9 mouse cellular contexts compared by ENCODE assay signal in genomic region chr10:87024884-87025283, GRCm38 (mm10). TPM values are rescaled to one million over a fixed set of nuclear protein-coding genes. Genes with fewer than 3 reads are reported as not detected.
DNase-seq lines count a peak whose midpoint lies in the region; ATAC-seq and TF ChIP-seq lines count a peak whose summit lies in the region.
"Had no signal": no experiment of that assay in that cellular context is flagged by ENCODE, and none has a peak within 500 bp of the region (broad histone marks: within the 10 kb centered on the region; RNA-seq: fewer than 3 reads in every experiment).

No protein-coding gene starts in this region.

- H3K4me2 ChIP-seq in forebrain, embryonic 15.5 days (replicated peaks) = no peak overlapping the region
- no peak overlapping the region for H3K4me2 ChIP-seq in lung, embryonic 15.5 days
- H3K4me2 ChIP-seq: limb, embryonic 12.5 days had no signal

- peak; percentile 86 for ATAC-seq in cerebellum, adult (ENCODE audit: insufficient number of reproducible peaks, low FRiP score, low TSS enrichment)
- peak; percentile 94 for ATAC-seq in forebrain, embryonic 15.5 days (replicated peaks)
- ATAC-seq in lung, embryonic 15.5 days (ENCODE audit: borderline replicate concordance, extremely low read depth, low FRiP score, low TSS enrichment) = peak; percentile 70

- no peaks in the 10 kb centered on the region for H3K27me3 ChIP-seq in forebrain, embryonic 15.5 days
- H3K27me3 ChIP-seq in lung, embryonic 15.5 days = no peaks in the 10 kb centered on the region
- no peaks in the 10 kb centered on the region for H3K27me3 ChIP-seq in thymus, adult 2 months (ENCODE audit: control insufficient read depth, insufficient read depth, low read length)
- H3K27me3 ChIP-seq: limb, embryonic 12.5 days had no signal

- no peak overlapping the region for H3K27ac ChIP-seq in forebrain, embryonic 15.5 days (replicated peaks)
- no peak overlapping the region for H3K27ac ChIP-seq in lung, embryonic 15.5 days
- H3K27ac ChIP-seq in thymus, adult 2 months (ENCODE audit: control insufficient read depth, insufficient read depth, low read length) = no peak overlapping the region
- H3K27ac ChIP-seq: limb, embryonic 12.5 days had no signal

- under 1% methylated on average over 9 of the region's 10 CpGs for WGBS in forebrain, embryonic 15.5 days
- WGBS in lung, embryonic 15.5 days = 2% methylated on average over 9 of the region's 10 CpGs
- 2% methylated on average over 8 of the region's 10 CpGs for WGBS in thymus, adult 2 months

- H3K9me3 ChIP-seq in forebrain, embryonic 15.5 days = no peaks in the 10 kb centered on the region
- H3K9me3 ChIP-seq in lung, embryonic 15.5 days = no peaks in the 10 kb centered on the region
- H3K9me3 ChIP-seq: limb, embryonic 12.5 days had no signal

- no peak overlapping the region for H3K9ac ChIP-seq in forebrain, embryonic 15.5 days (replicated peaks)
- no peak overlapping the region for H3K9ac ChIP-seq in lung, embryonic 15.5 days
- H3K9ac ChIP-seq: limb, embryonic 12.5 days had no signal

- H3K36me3 ChIP-seq in forebrain, embryonic 15.5 days = no peaks in the 10 kb centered on the region
- H3K36me3 ChIP-seq in lung, embryonic 15.5 days = no peaks in the 10 kb centered on the region
- H3K36me3 ChIP-seq in thymus, adult 2 months (ENCODE audit: control insufficient read depth, insufficient read depth, low read length) = no peaks in the 10 kb centered on the region
- H3K36me3 ChIP-seq: limb, embryonic 12.5 days had no signal

- TF ChIP-seq POLR2A in thymus, adult 2 months (IDR thresholded peaks at IDR 0.05; ENCODE audit: control insufficient read depth, extremely low read depth, insufficient read depth, low read length, poor library complexity) = no peak

- H3K4me1 ChIP-seq in forebrain, embryonic 15.5 days = no peaks in the 10 kb centered on the region
- H3K4me1 ChIP-seq in lung, embryonic 15.5 days = no peaks in the 10 kb centered on the region
- H3K4me1 ChIP-seq in thymus, adult 2 months (replicated peaks; ENCODE audit: control insufficient read depth, insufficient read depth, low read length) = no peaks in the 10 kb centered on the region
- H3K4me1 ChIP-seq: limb, embryonic 12.5 days had no signal

- TF ChIP-seq CTCF in thymus, adult 2 months (IDR thresholded peaks at IDR 0.05; ENCODE audit: borderline replicate concordance, control insufficient read depth, extremely low read depth, insufficient read depth, low read length, poor library complexity) = peak; percentile 92

- DNase-seq in ES-CJ7 (ENCODE audit: low read depth, low spot score) = peak; percentile 84
- peak; percentile 90 for DNase-seq in heart, postnatal 4 days
- DNase-seq in layer of hippocampus, adult 18-20 months (ENCODE audit: low spot score in 2 of 2) = peak; percentile 71 to 88
- DNase-seq in ovary, postnatal 10 days (ENCODE audit: low spot score) = peak; percentile 46
- peak; percentile 81 for DNase-seq in thymus, adult 2 months

- no peak overlapping the region for H3K4me3 ChIP-seq in forebrain, embryonic 15.5 days
- no peak overlapping the region for H3K4me3 ChIP-seq in lung, embryonic 15.5 days
- no peak overlapping the region for H3K4me3 ChIP-seq in thymus, adult 2 months (ENCODE audit: control insufficient read depth, insufficient read depth, low read length)
- H3K4me3 ChIP-seq: limb, embryonic 12.5 days had no signal

RNA-seq across cellular contexts. Expression of gene Stab2, which starts 17.1 kb away (rescaled TPM):
- polyA plus RNA-seq in forebrain, embryonic 15.5 days (2015; fragmentation: Nextera tagmentation; extraction: Ambion mirVana) = 0.08 TPM in 1 of 2 replicates, not detected in the other
- under 1 TPM; 0.12 to 0.25 TPM for total RNA-seq in heart, postnatal 4 days (2021)
- total RNA-seq in layer of hippocampus, adult 18-20 months (2021) = under 1 TPM; 0.40 to 0.41 TPM
- polyA plus RNA-seq in lung, embryonic 15.5 days (2015; fragmentation: Nextera tagmentation; extraction: Ambion mirVana) = 5.0 and 6.2 TPM in 2 replicates
- polyA plus RNA-seq in thymus, adult 2 months (2012; rRNA removed) = 7.2 and 8.5 TPM in 2 replicates

RNA-seq across cellular contexts. Expression of gene 1700113H08Rik, which starts 33.0 kb away (rescaled TPM):
- 0.45 and 0.47 TPM in 2 replicates for polyA plus RNA-seq in forebrain, embryonic 15.5 days (2015; fragmentation: Nextera tagmentation; extraction: Ambion mirVana)
- not detected for total RNA-seq in heart, postnatal 4 days (2021)
- not detected for total RNA-seq in layer of hippocampus, adult 18-20 months (2021)
- not detected in 2 replicates for polyA plus RNA-seq in lung, embryonic 15.5 days (2015; fragmentation: Nextera tagmentation; extraction: Ambion mirVana)
- polyA plus RNA-seq in thymus, adult 2 months (2012; rRNA removed) = 0.08 TPM in 1 of 2 replicates, not detected in the other
- polyA plus RNA-seq: limb, embryonic 12.5 days had no signal
